Mouse (Mus musculus): Measurements from ENCODE around the gene 2210010C04Rik.

- TF ChIP-seq ELF1 (IDR thresholded peaks at IDR 0.05; ENCODE audit: low read depth, low read length), result no peak
- TF ChIP-seq SIN3A (IDR thresholded peaks at IDR 0.05; ENCODE audit: low read length), result no peak
- TF ChIP-seq MAFK (IDR thresholded peaks at IDR 0.05; ENCODE audit: borderline replicate concordance, low read depth, low read length), result no peak
- TF ChIP-seq GATA1 (IDR thresholded peaks at IDR 0.05; ENCODE audit: low read depth, low read length), result no peak
- TF ChIP-seq CTCF (IDR thresholded peaks at IDR 0.05 in 2 of 3, conservative IDR thresholded peaks at IDR 0.05 in 1 of 3; ENCODE audit: control insufficient read depth in 1 of 3, insufficient read depth in 1 of 3, low read depth in 2 of 3, low read length in 3 of 3, poor library complexity in 1 of 3, severe bottlenecking in 1 of 3), result no peak
- no peak for TF ChIP-seq POLR2A (IDR thresholded peaks at IDR 0.05; ENCODE audit: control insufficient read depth in 1 of 2, insufficient read depth in 1 of 2, low read depth in 1 of 2, low read length in 2 of 2, poor library complexity in 1 of 2)
These were observed 9.0 kb upstream of the 2210010C04Rik start for GRCm38 (mm10) chr6:41044314-41044713.
